Mouse (Mus musculus) adrenal gland, adult 8-10 months (tissue): ENCODE measurements around the gene Txndc5. TPM values are rescaled to one million over a fixed set of nuclear protein-coding genes. Genes with fewer than 3 reads are reported as not detected.

Experiments used
- DNase-seq: peaks from one replicate; pipeline ENCODE4 v3.0.0; 2022
- total RNA-seq, 4 experiments: library from RNA; stranded (reverse); gene quantifications; 2 replicates each; pipeline ENCODE4 v1.2.4; 2022

Txndc5 gene
- 100 to 1,000 TPM; 177 to 226 (median 199) TPM for total RNA-seq

GRCm38 (mm10) chr13:38528687-38529294 is at the start of gene Txndc5:
Txndc5 (minus strand) TSS chr13:38528824.
- DNase-seq, result no peak

GRCm38 (mm10) chr13:38574668-38575067 is 46.0 kb upstream of the Txndc5 start:
- DNase-seq, result no peak

GRCm38 (mm10) chr13:38573281-38573680 is 44.7 kb upstream of the Txndc5 start:
- peak; percentile 18 for DNase-seq

- DNase-seq, result no peak
These were observed 36.6 kb upstream of the Txndc5 start for GRCm38 (mm10) chr13:38565245-38565644.

- no peak for DNase-seq
These were observed 26.0 kb upstream of the Txndc5 start for GRCm38 (mm10) chr13:38554611-38555010.

GRCm38 (mm10) chr13:38554210-38554609 is 25.6 kb upstream of the Txndc5 start:
- DNase-seq, result no peak

GRCm38 (mm10) chr13:38548681-38549080 is 20.1 kb upstream of the Txndc5 start:
- DNase-seq, result no peak

GRCm38 (mm10) chr13:38547717-38548116 is 19.1 kb upstream of the Txndc5 start:
- no peak for DNase-seq

GRCm38 (mm10) chr13:38546754-38547153 is 18.1 kb upstream of the Txndc5 start:
- no peak for DNase-seq

- no peak for DNase-seq
These were observed 16.8 kb upstream of the Txndc5 start for GRCm38 (mm10) chr13:38545460-38545859.

GRCm38 (mm10) chr13:38544769-38545445 is 16.3 kb upstream of the Txndc5 start:
- no peak for DNase-seq

- no peak for DNase-seq
These were observed 15.0 kb upstream of the Txndc5 start for GRCm38 (mm10) chr13:38543455-38544125.

GRCm38 (mm10) chr13:38539192-38539900 is 10.7 kb upstream of the Txndc5 start:
- no peak for DNase-seq

- no peak for DNase-seq
These were observed 8.9 kb upstream of the Txndc5 start for GRCm38 (mm10) chr13:38537521-38537920.

- DNase-seq, result no peak
These were observed 6.1 kb upstream of the Txndc5 start for GRCm38 (mm10) chr13:38534731-38535130.

- DNase-seq, result no peak
These were observed 5.4 kb upstream of the Txndc5 start for GRCm38 (mm10) chr13:38534016-38534415.

GRCm38 (mm10) chr13:38533461-38533860 is 4.8 kb upstream of the Txndc5 start:
- no peak for DNase-seq

GRCm38 (mm10) chr13:38531498-38531897 is 2.9 kb upstream of the Txndc5 start:
- DNase-seq, result no peak

- DNase-seq, result peak; percentile 55
These were observed 952 bp upstream of the Txndc5 start for GRCm38 (mm10) chr13:38529576-38529975.

GRCm38 (mm10) chr13:38527797-38528650 is 600 bp downstream of the Txndc5 start:
- DNase-seq, result peak; percentile 86

- no peak for DNase-seq
These were observed 1.4 kb downstream of the Txndc5 start for GRCm38 (mm10) chr13:38527041-38527796.
